ENCODE assay signal across 8 mouse cellular contexts in the genomic region with DNA sequence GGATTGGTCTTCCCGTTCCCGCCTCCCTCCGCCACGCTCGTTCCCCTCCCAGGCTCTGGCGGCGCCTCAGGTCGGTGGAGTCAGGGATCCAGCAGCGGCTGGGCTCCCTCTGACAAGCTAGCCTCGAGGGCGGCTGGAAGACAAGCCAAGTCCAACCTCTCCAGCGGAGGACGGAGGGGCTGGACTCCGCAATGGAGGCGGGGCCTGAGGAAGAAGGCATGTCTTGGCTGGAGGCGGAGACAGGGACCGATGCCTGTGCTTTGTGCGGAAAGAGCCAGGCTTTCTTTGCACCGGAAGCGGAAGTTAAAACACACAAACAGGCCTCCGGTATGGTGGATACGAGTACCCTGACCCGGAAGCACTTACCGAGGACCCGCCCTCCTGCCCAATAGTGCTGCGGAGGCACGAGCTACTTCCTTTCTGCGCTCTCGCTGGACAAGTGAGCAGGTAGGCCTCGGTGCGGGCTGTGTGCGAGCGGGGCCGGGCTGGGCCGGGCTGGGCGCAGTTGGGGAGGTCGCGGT. TPM values are rescaled to one million over a fixed set of nuclear protein-coding genes. Genes with fewer than 3 reads are reported as not detected.
DNase-seq lines count a peak whose midpoint lies in the region; ATAC-seq lines count a peak whose summit lies in the region.

Gene Rps21 (plus strand): TSS at position 377 of the 521 bp plus-strand sequence.

- intact Hi-C loops in left cerebral cortex, postnatal 14 days (cut with DNase I): loop anchor here (10.0 kb wide), 1 partner anchor 182 kb away; the partner anchor contains the start of gene Mtg2

- DNase-seq in adrenal gland, adult 18-20 months (ENCODE audit: low spot score in 2 of 2): peak; percentile 92
- DNase-seq in embryo, embryonic 11 days: peak; percentile 99
- peak; percentile 98 for DNase-seq in gastrocnemius, postnatal 25 days
- DNase-seq in intestine, embryonic 14.5 days (ENCODE audit: low spot score): peak; percentile 100
- DNase-seq in left cerebral cortex, postnatal 14 days (ENCODE audit: low spot score in 2 of 2): peak; percentile 96 to 99
- peak; percentile 99 for DNase-seq in mesoderm, embryonic 11.5 days (ENCODE audit: low read depth, low spot score)
- DNase-seq in right cerebral cortex, postnatal 36 days (ENCODE audit: low spot score in 2 of 2): peak; percentile 97 to 99
- DNase-seq in yolk sac, embryonic 10.5 days (ENCODE audit: low spot score): peak; percentile 100

- peak within 1 kb of the TSS; percentile 87 for H3K9ac ChIP-seq in intestine, embryonic 14.5 days (ENCODE audit: low read length)

- H3K9me3 ChIP-seq in intestine, embryonic 14.5 days (ENCODE audit: control insufficient read depth, low read length): no peaks in the 10 kb centered on the region

- peak; percentile 95 for ATAC-seq in intestine, embryonic 14.5 days (replicated peaks; ENCODE audit: low FRiP score, low TSS enrichment, low read depth)

- WGBS in intestine, embryonic 14.5 days: under 1% methylated on average over 38 of the region's 38 CpGs

- H3K4me2 ChIP-seq in intestine, embryonic 14.5 days (ENCODE audit: low read length): peak within 1 kb of the TSS; percentile 82

- peak within 1 kb of the TSS; percentile 86 for H3K4me3 ChIP-seq in intestine, embryonic 14.5 days (ENCODE audit: low read depth, low read length)

- H3K4me1 ChIP-seq in intestine, embryonic 14.5 days (replicated peaks; ENCODE audit: control insufficient read depth, insufficient read depth, low read length): peaks cover 11% of the 10 kb centered on the region

- peaks cover 41% of the 10 kb centered on the region for H3K36me3 ChIP-seq in intestine, embryonic 14.5 days (ENCODE audit: control insufficient read depth, insufficient read depth, low read length)

- H3K27me3 ChIP-seq in intestine, embryonic 14.5 days (replicated peaks; ENCODE audit: control insufficient read depth, insufficient read depth, low read length): no peaks in the 10 kb centered on the region

- H3K27ac ChIP-seq in intestine, embryonic 14.5 days (ENCODE audit: low read depth): peak within 1 kb of the TSS; percentile 91

RNA-seq across cellular contexts. Expression of gene Rps21, which starts in this region (rescaled TPM):
- total RNA-seq in adrenal gland, adult 18-20 months (2021): 100 to 1,000 TPM; 777 to 810 TPM
- 100 to 1,000 TPM; 342 to 348 TPM for total RNA-seq in gastrocnemius, postnatal 25 days (2021)
- 771 and 871 TPM in 2 replicates for polyA plus RNA-seq in intestine, embryonic 14.5 days (2014; fragmentation: Nextera tagmentation; extraction: Ambion mirVana)
- total RNA-seq in left cerebral cortex, postnatal 14 days (2021): 100 to 1,000 TPM; 565 to 568 TPM

Comparison
In these comparisons a context has a peak if more than half of its experiments do, and no peak if none do; other contexts are left out.
1. Peak in every context shown above with its lines: DNase-seq, ATAC-seq, H3K4me3 ChIP-seq and H3K27ac ChIP-seq.